Mouse (Mus musculus): Measurements from ENCODE around the gene Fcho1.

Gene Fcho1

GRCm38 (mm10) chr8:71681369-71681915 lies 44.1 kb downstream of the Fcho1 start:
- no peak for DNase-seq

- no peak for DNase-seq
Measured at GRCm38 (mm10) chr8:71680471-71680870, 45.0 kb downstream of the Fcho1 start.

GRCm38 (mm10) chr8:71679550-71680168 lies 45.9 kb downstream of the Fcho1 start:
- no peak for DNase-seq

GRCm38 (mm10) chr8:71679116-71679515 lies 46.4 kb downstream of the Fcho1 start:
- no peak for DNase-seq

- DNase-seq, result no peak
Measured at GRCm38 (mm10) chr8:71678216-71678615, 47.3 kb downstream of the Fcho1 start.

- DNase-seq, result no peak
Measured at GRCm38 (mm10) chr8:71677555-71677954, 48.0 kb downstream of the Fcho1 start.

- no peak for DNase-seq
Measured at GRCm38 (mm10) chr8:71676803-71677202, 48.7 kb downstream of the Fcho1 start.

GRCm38 (mm10) chr8:71676020-71676741 lies 49.3 kb downstream of the Fcho1 start, which contains the start of gene Jak3:
Gene Jak3 (plus strand): TSS chr8:71676296.
- DNase-seq, result peak; percentile 68 to 77

GRCm38 (mm10) chr8:71675456-71676019 lies 50.0 kb downstream of the Fcho1 start:
- no peak for DNase-seq

GRCm38 (mm10) chr8:71674071-71674470 lies 51.4 kb downstream of the Fcho1 start:
- DNase-seq, result no peak

- no peak for DNase-seq
Measured at GRCm38 (mm10) chr8:71672168-71672735, 53.3 kb downstream of the Fcho1 start.

GRCm38 (mm10) chr8:71671549-71671965 lies 54.0 kb downstream of the Fcho1 start, which contains the start of gene Unc13a:
Gene Unc13a (minus strand): TSS chr8:71671757.
- peak; percentile 96 to 97 for DNase-seq

- DNase-seq, result peak in 1 of 2 experiments; percentile 24
Measured at GRCm38 (mm10) chr8:71670621-71671548, 54.6 kb downstream of the Fcho1 start.

GRCm38 (mm10) chr8:71670198-71670597 lies 55.3 kb downstream of the Fcho1 start:
- no peak for DNase-seq

- peak; percentile 67 to 73 for DNase-seq
Measured at GRCm38 (mm10) chr8:71668220-71668975, 57.1 kb downstream of the Fcho1 start.

- no peak for DNase-seq
Measured at GRCm38 (mm10) chr8:71667256-71667655, 58.3 kb downstream of the Fcho1 start.

- no peak for DNase-seq
Measured at GRCm38 (mm10) chr8:71666855-71667254, 58.7 kb downstream of the Fcho1 start.

GRCm38 (mm10) chr8:71665331-71666130 lies 60.0 kb downstream of the Fcho1 start:
- peak; percentile 72 to 74 for DNase-seq

GRCm38 (mm10) chr8:71660325-71661120 lies 65.0 kb downstream of the Fcho1 start:
- DNase-seq, result peak; percentile 87 to 89

GRCm38 (mm10) chr8:71659751-71660150 lies 65.8 kb downstream of the Fcho1 start:
- DNase-seq, result no peak

All from B cell, adult 2 months (primary cell).